Mouse (Mus musculus) hindbrain, embryonic 12.5 days (tissue): ENCODE measurements around the gene Prox1. TPM values are rescaled to one million over a fixed set of nuclear protein-coding genes. Genes with fewer than 3 reads are reported as not detected.

ENCODE experiments used
- ATAC-seq: fragments of 200-750 bp; cut with Nextera tagmentation; 2 replicates; pipeline ENCODE4 v1.8.0; 2017; ENCODE audit warnings: moderate TSS enrichment; ENCODE audit not compliant: low FRiP score
- H3K27ac ChIP-seq: fragments of 300-500 bp; sonication (generic); 2 replicates; pipeline ENCODE4 v1.5.1; 2016; ENCODE audit warnings: mild to moderate bottlenecking
- H3K27me3 ChIP-seq: fragments of 300-500 bp; sonication (generic); 2 replicates; pipeline ENCODE4 v1.6.1; 2016; ENCODE audit warnings: mild to moderate bottlenecking
- H3K36me3 ChIP-seq: fragments of 300-500 bp; sonication (generic); 2 replicates; pipeline ENCODE4 v1.6.1; 2016; ENCODE audit warnings: mild to moderate bottlenecking
- H3K4me1 ChIP-seq: fragments of 300-500 bp; sonication (generic); 2 replicates; pipeline ENCODE4 v1.6.1; 2016
- H3K4me2 ChIP-seq: fragments of 300-500 bp; sonication (generic); replicated peaks from 2 replicates; pipeline ENCODE4 v1.6.1; 2016; ENCODE audit warnings: mild to moderate bottlenecking
- H3K4me3 ChIP-seq: fragments of 300-500 bp; sonication (generic); 2 replicates; pipeline ENCODE4 v1.5.1; 2016; ENCODE audit warnings: mild to moderate bottlenecking
- H3K9ac ChIP-seq: fragments of 300-500 bp; sonication (generic); 2 replicates; pipeline ENCODE4 v1.6.1; 2016; ENCODE audit warnings: mild to moderate bottlenecking, moderate library complexity
- H3K9me3 ChIP-seq: fragments of 300-500 bp; sonication (generic); replicated peaks from 2 replicates; pipeline ENCODE4 v1.6.1; 2016; ENCODE audit warnings: mild to moderate bottlenecking
- WGBS: fragments of 180-500 bp; shearing (Covaris S2); methylation state at CpG from one replicate; pipeline ENCODE4 v1.1.7; 2016; 5-methylcytosine and 5-hydroxymethylcytosine counted together
- polyA plus RNA-seq: library from polyadenylated mRNA; unstranded; fragments of >200 nt; fragmentation: Nextera tagmentation; extraction: Ambion mirVana; gene quantifications from 2 replicates; pipeline ENCODE4 v1.2.1, GENCODE M21; 2016

Prox1 gene
- polyA plus RNA-seq, 1 experiment from 2014 or later = 10.8 TPM

DNA sequence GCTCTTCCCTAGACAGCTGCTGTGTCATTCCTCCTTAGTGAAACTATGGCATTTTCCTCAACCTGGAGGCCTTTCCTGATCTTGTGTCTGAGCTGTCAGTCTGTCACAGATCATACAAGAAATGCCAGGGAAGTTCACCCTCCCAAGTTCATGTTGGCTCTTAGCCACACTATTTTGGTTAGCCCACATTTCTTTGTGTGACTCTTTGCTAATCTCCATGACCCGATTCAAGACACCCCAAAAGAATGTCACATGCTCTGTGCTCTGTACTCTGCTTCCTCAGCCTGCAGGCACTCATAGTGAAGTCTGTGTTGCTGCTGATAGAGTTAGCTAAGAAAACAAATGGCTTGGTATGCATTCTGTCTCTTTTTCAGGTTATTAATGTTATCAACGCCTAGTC lies 18.6 kb upstream of the Prox1 start:
- 73% methylated on average over 2 of the region's 2 CpGs for WGBS
- no peak overlapping the region for H3K4me2 ChIP-seq
- no peaks in the 10 kb centered on the region for H3K36me3 ChIP-seq
- no peak for ATAC-seq
- peaks cover 8% of the 10 kb centered on the region; the same call in 1 of the 2 replicates for H3K27me3 ChIP-seq
- no peaks in the 10 kb centered on the region for H3K9me3 ChIP-seq
- no peak overlapping the region for H3K4me3 ChIP-seq
- H3K4me1 ChIP-seq = peaks cover 25% of the 10 kb centered on the region
- no peak overlapping the region for H3K27ac ChIP-seq
- no peak overlapping the region for H3K9ac ChIP-seq

DNA sequence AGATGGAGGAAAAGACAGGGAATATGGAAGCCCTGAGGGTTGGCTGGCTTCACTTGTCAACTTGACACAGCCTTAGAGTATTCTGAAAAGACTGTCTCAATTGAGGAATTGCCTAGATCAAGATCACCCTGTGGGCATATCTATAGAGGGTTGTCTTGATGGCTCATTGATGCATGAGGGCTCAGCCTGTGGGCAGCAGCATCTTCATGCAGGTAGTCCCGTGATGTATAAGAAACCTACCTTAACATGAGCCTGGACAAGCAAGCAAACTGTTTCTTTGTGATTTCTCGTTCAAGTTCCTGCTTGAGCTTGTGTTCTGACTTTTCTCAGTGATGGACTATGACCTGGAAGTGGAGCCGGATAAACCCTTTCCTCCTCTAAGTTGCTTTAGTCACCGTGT lies 15.8 kb upstream of the Prox1 start:
- Histone ChIP-seq H3K9ac (no peak overlapping the region), H3K27me3 (peaks cover 3% of the 10 kb centered on the region; the same call in 1 of the 2 replicates), H3K9me3 (no peaks in the 10 kb centered on the region), H3K4me2 (no peak overlapping the region), H3K27ac (no peak overlapping the region), H3K36me3 (no peaks in the 10 kb centered on the region), H3K4me1 (peaks cover 14% of the 10 kb centered on the region), H3K4me3 (no peak overlapping the region)
- WGBS = 87% methylated on average over 4 of the region's 4 CpGs
- no peak for ATAC-seq

DNA sequence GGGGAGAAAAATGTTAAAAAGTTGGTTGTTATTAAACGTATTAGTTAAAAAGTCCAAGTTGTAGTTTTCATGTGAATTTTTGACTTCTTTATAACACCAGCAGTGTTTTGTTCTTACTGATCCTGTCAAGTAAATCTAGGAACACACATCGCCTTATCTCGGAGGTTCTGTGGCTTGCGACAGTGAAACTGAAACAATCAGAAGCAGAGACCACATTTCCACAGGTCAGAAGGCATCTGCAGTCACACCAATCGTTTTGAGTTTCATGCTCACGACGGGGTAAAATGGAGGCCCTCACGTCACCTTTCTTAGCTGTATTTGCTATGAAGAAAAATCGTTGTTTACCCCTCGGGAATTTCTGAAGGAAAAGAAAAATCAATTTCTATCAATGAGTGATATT lies 14.8 kb upstream of the Prox1 start:
- Histone ChIP-seq H3K9me3 (no peaks in the 10 kb centered on the region), H3K4me2 (no peak overlapping the region), H3K4me3 (no peak overlapping the region), H3K27me3 (peaks cover 7% of the 10 kb centered on the region; the same call in 1 of the 2 replicates), H3K9ac (no peak overlapping the region), H3K27ac (no peak overlapping the region), H3K36me3 (no peaks in the 10 kb centered on the region), H3K4me1 (peaks cover 8% of the 10 kb centered on the region)
- ATAC-seq = no peak
- 78% methylated on average over 10 of the region's 10 CpGs for WGBS

DNA sequence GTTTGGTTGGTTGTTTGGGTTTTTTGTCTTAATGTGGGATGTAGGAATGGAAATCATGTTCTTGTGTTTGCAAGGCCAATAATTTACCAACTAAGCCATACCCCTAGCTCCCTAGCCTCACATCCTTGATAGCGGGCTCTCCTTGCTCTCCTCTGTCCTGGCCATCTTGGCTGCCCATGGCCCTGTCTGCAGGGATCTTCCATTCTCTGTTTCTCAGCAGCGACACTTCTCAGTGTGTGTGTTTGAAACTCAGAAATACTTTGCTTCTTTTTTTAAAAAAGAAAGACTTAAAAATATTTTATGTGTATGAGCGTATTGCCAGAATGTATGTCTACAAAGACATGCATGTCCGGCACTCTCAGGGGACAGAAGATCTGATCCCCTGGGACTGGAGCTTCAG lies 13.1 kb upstream of the Prox1 start:
- H3K4me2 ChIP-seq = no peak overlapping the region
- WGBS = 96% methylated on average over 4 of the region's 4 CpGs
- no peak overlapping the region for H3K27ac ChIP-seq
- H3K4me1 ChIP-seq = no peaks in the 10 kb centered on the region
- no peak overlapping the region for H3K9ac ChIP-seq
- no peaks in the 10 kb centered on the region for H3K36me3 ChIP-seq
- H3K4me3 ChIP-seq = no peak overlapping the region
- peaks cover 3% of the 10 kb centered on the region for H3K27me3 ChIP-seq
- ATAC-seq = no peak
- H3K9me3 ChIP-seq = no peaks in the 10 kb centered on the region

DNA sequence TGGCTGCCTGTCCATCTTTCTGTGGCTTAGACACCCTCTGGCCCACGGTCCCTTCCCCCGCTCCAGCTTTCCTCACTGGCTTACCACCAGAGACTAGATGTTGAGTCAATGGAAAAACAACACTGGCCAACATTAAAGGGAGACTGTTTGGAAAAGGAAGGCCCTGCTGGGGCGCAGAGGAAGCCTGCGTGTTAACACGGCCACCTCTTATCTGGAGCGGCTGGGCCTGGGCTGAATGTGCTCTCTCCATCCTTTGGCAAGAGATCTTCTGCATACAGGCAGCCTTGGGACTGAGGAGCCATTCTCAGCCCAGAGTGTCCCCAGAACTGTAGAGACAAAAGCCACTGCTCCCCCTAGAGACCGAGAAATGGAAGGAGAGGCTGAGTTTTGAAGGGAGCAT lies 11.3 kb upstream of the Prox1 start:
- Histone ChIP-seq H3K36me3 (no peaks in the 10 kb centered on the region), H3K27me3 (peaks cover 12% of the 10 kb centered on the region), H3K4me1 (no peaks in the 10 kb centered on the region), H3K4me3 (no peak overlapping the region), H3K4me2 (no peak overlapping the region), H3K9me3 (no peaks in the 10 kb centered on the region), H3K9ac (no peak overlapping the region), H3K27ac (no peak overlapping the region)
- no peak for ATAC-seq
- 70% methylated on average over 7 of the region's 7 CpGs for WGBS

DNA sequence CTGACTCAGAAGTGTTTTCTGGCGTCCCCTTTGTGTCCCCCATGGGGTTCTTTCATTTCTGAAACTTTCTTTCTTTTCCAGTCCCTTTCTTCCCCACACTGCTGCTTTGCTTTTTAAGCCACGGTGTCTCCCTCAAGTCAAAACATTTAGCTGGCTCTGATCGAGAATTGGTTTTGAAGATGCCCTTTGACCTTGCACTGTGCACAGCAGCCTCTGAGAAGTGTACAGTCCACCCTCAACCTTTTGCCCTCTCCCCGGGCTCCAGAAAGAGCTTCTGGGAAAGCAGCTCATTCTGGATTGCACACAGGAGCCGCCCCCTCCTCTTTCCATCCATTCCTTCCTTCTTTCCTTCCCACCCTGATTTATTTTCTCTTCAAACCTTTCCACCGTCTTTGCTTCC lies 10.3 kb upstream of the Prox1 start:
- 27% methylated on average over 6 of the region's 6 CpGs for WGBS
- no peak for ATAC-seq
- H3K36me3 ChIP-seq = no peaks in the 10 kb centered on the region
- H3K4me1 ChIP-seq = no peaks in the 10 kb centered on the region
- H3K4me2 ChIP-seq = no peak overlapping the region
- no peak overlapping the region for H3K27ac ChIP-seq
- no peak overlapping the region for H3K9ac ChIP-seq
- peaks cover 16% of the 10 kb centered on the region for H3K27me3 ChIP-seq
- H3K4me3 ChIP-seq = no peak overlapping the region
- no peaks in the 10 kb centered on the region for H3K9me3 ChIP-seq

DNA sequence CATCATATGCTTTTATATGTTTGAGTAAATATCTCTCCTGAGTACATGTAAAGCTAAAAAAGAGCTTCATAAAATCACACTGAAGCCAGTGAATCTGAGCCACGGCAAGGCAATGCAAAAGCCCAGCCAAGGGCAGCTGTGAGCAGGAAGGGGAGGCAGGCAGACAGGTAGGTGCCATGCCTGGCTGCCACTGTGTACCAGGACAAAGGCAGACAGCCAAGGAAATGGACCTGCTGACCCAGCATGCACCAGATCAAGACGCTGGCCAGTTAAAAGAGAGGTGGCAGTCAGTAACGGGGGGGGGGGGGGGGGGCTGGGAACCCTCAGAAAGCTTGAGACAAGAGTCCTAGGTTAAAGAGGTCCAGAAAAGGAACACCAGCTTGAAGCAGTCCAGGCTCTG lies 6.4 kb upstream of the Prox1 start:
- Histone ChIP-seq H3K4me3 (no peak overlapping the region), H3K36me3 (no peaks in the 10 kb centered on the region), H3K4me1 (peaks cover 35% of the 10 kb centered on the region), H3K27me3 (peaks cover 53% of the 10 kb centered on the region), H3K9ac (no peak overlapping the region), H3K9me3 (no peaks in the 10 kb centered on the region), H3K4me2 (no peak overlapping the region), H3K27ac (no peak overlapping the region)
- WGBS = 28% methylated on average over 3 of the region's 3 CpGs
- ATAC-seq = no peak

DNA sequence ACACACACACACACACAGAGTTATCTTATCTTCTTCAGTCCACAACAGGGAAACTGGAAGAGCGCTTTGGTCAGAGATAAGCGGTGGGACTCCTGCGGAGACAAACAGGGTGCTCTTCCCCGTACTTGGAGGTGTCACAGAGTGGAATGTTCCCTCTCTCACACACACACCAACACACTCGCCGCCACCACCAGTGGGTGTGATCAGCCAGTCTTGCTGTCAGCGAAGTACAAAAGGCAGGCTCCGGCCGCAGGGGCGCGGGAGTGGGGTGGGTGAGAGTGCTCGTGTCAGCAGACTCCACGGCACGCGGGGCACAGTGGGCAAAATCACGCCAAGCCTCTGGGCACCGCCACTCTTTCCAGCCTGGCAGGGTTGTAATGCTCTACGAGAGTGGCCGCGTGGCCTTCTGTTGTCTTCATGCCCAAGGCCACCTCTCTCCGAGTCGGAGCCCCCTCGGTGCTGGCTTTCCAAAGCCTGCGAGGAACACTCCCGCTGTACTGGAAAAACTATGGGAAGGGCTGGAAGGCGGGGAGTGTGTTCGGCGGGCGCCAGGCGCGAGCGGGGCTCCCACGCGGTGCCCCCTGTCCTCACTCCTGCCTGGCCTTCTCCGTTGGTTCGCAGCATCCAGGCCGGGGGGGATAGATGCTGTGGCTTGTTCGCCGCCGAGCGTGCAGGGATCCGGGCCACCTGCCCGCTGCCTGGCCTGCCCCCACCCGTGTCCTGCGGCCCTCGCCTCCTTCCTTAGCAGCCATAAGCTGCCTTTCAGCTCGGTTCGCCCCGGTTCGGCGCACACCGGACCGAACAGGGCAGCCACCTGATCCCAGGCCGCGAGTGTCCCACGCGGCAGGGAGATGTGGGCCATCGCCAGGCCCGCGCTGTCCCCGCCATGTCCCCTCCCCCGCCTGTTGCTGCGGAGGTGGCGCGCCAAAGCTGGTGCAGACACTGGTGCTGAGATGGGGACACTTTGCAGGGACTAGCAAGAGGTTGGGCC lies 4.5 kb upstream of the Prox1 start:
- Histone ChIP-seq H3K4me2 (peak overlapping the region; percentile 91), H3K9ac (peak overlapping the region; percentile 60), H3K9me3 (no peaks in the 10 kb centered on the region), H3K36me3 (no peaks in the 10 kb centered on the region), H3K4me1 (peaks cover 44% of the 10 kb centered on the region), H3K4me3 (peak overlapping the region; percentile 41), H3K27ac (no peak overlapping the region), H3K27me3 (peaks cover 55% of the 10 kb centered on the region)
- no peak for ATAC-seq
- WGBS = 1% methylated on average over 63 of the region's 65 CpGs

DNA sequence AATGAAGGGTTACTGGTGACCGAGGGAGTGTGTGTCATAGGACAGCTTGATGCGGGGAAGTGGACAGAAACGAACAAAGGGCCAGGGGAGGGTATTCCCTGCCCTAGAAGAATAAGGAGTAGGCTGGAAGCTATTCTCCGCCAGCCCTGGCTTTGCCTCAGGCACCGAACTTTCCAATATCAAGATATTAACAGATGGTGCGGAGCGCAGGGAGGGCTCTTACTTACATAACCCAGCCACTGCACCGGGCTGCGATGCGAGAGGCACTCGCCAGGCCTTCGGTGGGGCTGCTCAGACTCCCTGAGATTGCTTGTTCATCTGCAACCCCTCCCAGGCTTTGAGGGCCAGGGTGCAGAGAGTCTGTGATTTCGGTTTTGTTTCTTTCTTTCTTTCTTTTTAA lies 3.7 kb upstream of the Prox1 start:
- Histone ChIP-seq H3K4me2 (peak overlapping the region; percentile 91), H3K9me3 (no peaks in the 10 kb centered on the region), H3K4me1 (peaks cover 44% of the 10 kb centered on the region), H3K4me3 (peak overlapping the region; percentile 41), H3K27me3 (peaks cover 55% of the 10 kb centered on the region), H3K9ac (no peak overlapping the region), H3K36me3 (no peaks in the 10 kb centered on the region), H3K27ac (no peak overlapping the region)
- WGBS = 1% methylated on average over 13 of the region's 13 CpGs
- ATAC-seq = no peak

DNA sequence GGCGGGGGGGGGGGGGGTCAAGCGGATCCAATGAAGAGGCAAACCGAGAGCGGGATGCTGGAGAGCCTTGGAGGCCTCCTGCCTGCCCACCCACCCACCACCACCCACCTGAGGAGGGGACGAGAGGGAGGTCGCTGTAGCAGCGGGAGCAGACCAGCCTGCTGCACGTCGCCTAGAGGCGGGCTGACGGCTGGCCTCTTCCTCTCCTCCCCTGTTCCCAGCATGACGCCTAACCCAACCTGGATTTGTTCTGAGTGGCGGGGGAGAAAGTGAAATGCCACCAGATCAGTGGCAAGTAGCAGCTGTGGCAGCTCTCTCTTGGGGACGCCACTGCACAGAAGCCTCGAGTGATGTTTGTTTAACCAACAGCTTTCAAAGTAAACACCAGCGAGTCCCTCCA lies 3.1 kb upstream of the Prox1 start:
- Histone ChIP-seq H3K4me1 (peaks cover 49% of the 10 kb centered on the region), H3K9me3 (no peaks in the 10 kb centered on the region), H3K27me3 (peaks cover 55% of the 10 kb centered on the region), H3K9ac (no peak overlapping the region), H3K27ac (no peak overlapping the region), H3K4me3 (0 out of 2 replicates have a peak overlapping the region, but pooled peaks have one; percentile 24), H3K4me2 (peak overlapping the region; percentile 30), H3K36me3 (no peaks in the 10 kb centered on the region)
- under 1% methylated on average over 15 of the region's 16 CpGs for WGBS
- ATAC-seq = no peak

DNA sequence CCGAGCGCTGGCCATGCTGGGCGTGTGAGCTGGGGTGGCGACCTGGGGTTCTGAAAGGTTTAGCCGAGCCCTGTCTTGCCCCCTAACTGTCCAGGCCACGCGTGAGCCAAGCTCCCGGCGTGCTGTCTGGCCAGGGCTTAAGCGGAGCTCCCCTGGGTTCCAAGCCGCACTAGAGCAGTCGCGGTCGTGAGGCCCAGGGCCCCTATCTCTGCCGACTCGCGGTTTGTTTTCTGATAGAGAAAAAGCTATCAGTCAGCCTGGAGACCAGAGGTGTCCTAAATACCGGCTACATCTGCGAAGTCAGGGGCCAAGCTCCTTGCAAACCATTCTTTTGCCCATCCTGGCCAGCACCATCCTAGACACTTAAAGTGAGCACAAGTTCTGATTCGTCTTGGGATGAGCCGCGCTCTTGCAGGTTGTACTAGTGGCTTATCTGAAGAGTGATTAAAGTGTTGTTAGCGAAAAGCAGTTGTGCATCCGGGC lies 2.5 kb upstream of the Prox1 start:
- H3K27me3 ChIP-seq = peaks cover 54% of the 10 kb centered on the region
- ATAC-seq = no peak
- H3K9ac ChIP-seq = 0 out of 2 replicates have a peak overlapping the region, but pooled peaks have one; percentile 43
- peak overlapping the region; percentile 24 for H3K4me3 ChIP-seq
- H3K4me2 ChIP-seq = peak overlapping the region; percentile 45
- no peak overlapping the region for H3K27ac ChIP-seq
- no peaks in the 10 kb centered on the region for H3K9me3 ChIP-seq
- peaks cover 55% of the 10 kb centered on the region for H3K4me1 ChIP-seq
- H3K36me3 ChIP-seq = no peaks in the 10 kb centered on the region
- WGBS = 1% methylated on average over 24 of the region's 24 CpGs

DNA sequence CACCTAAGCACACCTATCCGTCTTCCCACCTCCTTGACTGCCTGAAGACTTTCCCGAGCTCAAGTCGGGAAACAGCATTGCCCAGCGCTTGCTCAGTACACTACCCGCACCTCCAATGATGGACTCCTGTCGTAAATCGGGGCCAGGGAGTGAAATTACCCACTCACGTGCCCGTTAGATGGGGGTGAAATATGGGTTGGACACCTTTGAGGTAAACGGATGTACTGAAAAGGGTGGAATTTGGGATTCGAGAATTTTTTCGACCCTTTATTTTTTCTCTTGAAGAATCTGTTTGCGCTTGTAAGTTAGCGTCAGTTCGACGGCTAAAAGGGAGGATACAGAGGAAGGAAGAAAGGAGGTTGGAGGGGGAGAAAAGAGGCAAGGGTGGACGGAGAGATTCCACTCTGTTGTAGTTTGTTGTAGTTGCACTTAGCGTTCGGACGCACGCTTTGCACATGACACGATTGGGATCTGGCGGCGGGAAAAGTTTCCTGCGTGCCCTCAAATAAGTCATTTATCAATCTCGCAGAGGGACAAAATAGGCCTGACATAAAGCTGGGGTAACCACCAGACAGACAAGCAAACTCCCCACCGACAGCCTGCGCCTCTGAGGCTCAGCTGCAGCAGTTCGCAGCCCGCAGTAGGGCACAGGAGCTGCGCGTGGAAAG lies 1.9 kb upstream of the Prox1 start:
- 1% methylated on average over 32 of the region's 32 CpGs for WGBS
- H3K27me3 ChIP-seq = peaks cover 53% of the 10 kb centered on the region
- H3K4me1 ChIP-seq = peaks cover 61% of the 10 kb centered on the region
- no peaks in the 10 kb centered on the region for H3K9me3 ChIP-seq
- H3K9ac ChIP-seq = 0 out of 2 replicates have a peak overlapping the region, but pooled peaks have one; percentile 43
- H3K27ac ChIP-seq = no peak overlapping the region
- no peaks in the 10 kb centered on the region for H3K36me3 ChIP-seq
- peak overlapping the region; percentile 24 for H3K4me3 ChIP-seq
- peak overlapping the region; percentile 87 for H3K4me2 ChIP-seq
- ATAC-seq = no peak
